8 mouse cellular contexts compared by ENCODE assay signal in genomic region chr2:39225331-39226018, GRCm38 (mm10). TPM values are rescaled to one million over a fixed set of nuclear protein-coding genes. Genes with fewer than 3 reads are reported as not detected.
A peak's percentile ranks its signal among the peaks of the same experiment; 100 is the strongest.
DNase-seq lines count a peak whose midpoint lies in the region; ATAC-seq and TF ChIP-seq lines count a peak whose summit lies in the region.
"Not testable (repeated sequence)": the region's sequence is repeated elsewhere in the genome, so short reads cannot be mapped to it uniquely, and the experiment has no call there.

No protein-coding gene starts in this region.

- not testable (repeated sequence) for TF ChIP-seq POLR2A in kidney, adult 2 months (IDR thresholded peaks at IDR 0.05; ENCODE audit: low read depth, low read length)

- H3K9ac ChIP-seq in embryonic facial prominence, embryonic 12.5 days: peak overlapping the region; percentile 86
- peak overlapping the region; percentile 94 for H3K9ac ChIP-seq in limb, embryonic 13.5 days

- peak overlapping the region; percentile 78 for H3K4me3 ChIP-seq in embryonic facial prominence, embryonic 12.5 days
- peak overlapping the region; percentile 95 for H3K4me3 ChIP-seq in kidney, adult 2 months (ENCODE audit: insufficient read depth, low read depth, low read length)
- peak overlapping the region; percentile 80 for H3K4me3 ChIP-seq in limb, embryonic 13.5 days

- peak overlapping the region; percentile 94 for H3K27ac ChIP-seq in embryonic facial prominence, embryonic 12.5 days
- H3K27ac ChIP-seq in kidney, adult 2 months (ENCODE audit: insufficient read depth, low read depth, low read length): peak overlapping the region; percentile 92
- peak overlapping the region; percentile 90 for H3K27ac ChIP-seq in limb, embryonic 13.5 days

- H3K27me3 ChIP-seq in embryonic facial prominence, embryonic 12.5 days; kidney, adult 2 months (replicated peaks; ENCODE audit: control insufficient read depth, insufficient read depth, low read length); limb, embryonic 13.5 days: not testable (repeated sequence)

- TF ChIP-seq CTCF in kidney, adult 2 months (conservative IDR thresholded peaks at IDR 0.05; ENCODE audit: insufficient read depth, insufficient read length, low read depth, low read length): not testable (repeated sequence)

- H3K4me2 ChIP-seq in embryonic facial prominence, embryonic 12.5 days (replicated peaks): peak overlapping the region; percentile 73
- H3K4me2 ChIP-seq in limb, embryonic 13.5 days (replicated peaks): peak overlapping the region; percentile 68

- ATAC-seq in embryonic facial prominence, embryonic 12.5 days (ENCODE audit: insufficient number of reproducible peaks, insufficient read depth, low FRiP score, low TSS enrichment): peak; percentile 24
- ATAC-seq in limb, embryonic 13.5 days (ENCODE audit: low FRiP score, low read depth): not testable (repeated sequence)
- ATAC-seq in megakaryocyte-erythroid progenitor cell, adult 5-6 weeks (replicated peaks; ENCODE audit: low FRiP score, low TSS enrichment, poor library complexity, severe bottlenecking): peak; percentile 69

- H3K36me3 ChIP-seq in embryonic facial prominence, embryonic 12.5 days; kidney, adult 2 months (ENCODE audit: control insufficient read depth, insufficient read depth, low read length); limb, embryonic 13.5 days: not testable (repeated sequence)

- not testable (repeated sequence) for H3K9me3 ChIP-seq in embryonic facial prominence, embryonic 12.5 days; limb, embryonic 13.5 days

- DNase-seq in ZHBTc4 (ENCODE audit: low read depth, low spot score): peak; percentile 56
- peak; percentile 31 for DNase-seq in heart, adult 8-10 months (ENCODE audit: low spot score)
- DNase-seq in kidney, adult 2 months: peak; percentile 40
- DNase-seq in retina, embryonic 14.5 days (ENCODE audit: low spot score): peak; percentile 16
- peak; percentile 36 for DNase-seq in urinary bladder, postnatal 25 days (ENCODE audit: low spot score)

- H3K4me1 ChIP-seq in embryonic facial prominence, embryonic 12.5 days; kidney, adult 2 months (ENCODE audit: control insufficient read depth, insufficient read depth, low read length): not testable (repeated sequence)
- H3K4me1 ChIP-seq in limb, embryonic 13.5 days: peaks cover 15% of the 10 kb centered on the region

- 5% methylated on average over 33 of the region's 36 CpGs for WGBS in embryonic facial prominence, embryonic 12.5 days
- 2% methylated on average over 35 of the region's 36 CpGs for WGBS in kidney, adult 2 months
- WGBS in limb, embryonic 13.5 days: 4% methylated on average over 27 of the region's 36 CpGs

RNA-seq across cellular contexts. Expression of gene Ppp6c, which starts 0.8 kb away (rescaled TPM):
- 64.6 and 67.1 TPM in 2 replicates for polyA plus RNA-seq in embryonic facial prominence, embryonic 12.5 days (2016; fragmentation: Nextera tagmentation; extraction: Ambion mirVana)
- total RNA-seq in heart, adult 8-10 months (2022): 10 to 100 TPM; 51.1 to 59.4 (median 53.5) TPM
- 24.9 and 32.6 TPM in 2 replicates for polyA plus RNA-seq in kidney, adult 2 months (2012; rRNA removed)
- 74.8 and 75.1 TPM in 2 replicates for polyA plus RNA-seq in limb, embryonic 13.5 days (2015; fragmentation: Nextera tagmentation; extraction: Ambion mirVana)
- 53.6 and 71.1 TPM in 2 replicates for total RNA-seq in megakaryocyte-erythroid progenitor cell, adult 5-6 weeks (2014; fragmentation: Nextera tagmentation)
- total RNA-seq in megakaryocyte-erythroid progenitor cell, adult 5-6 weeks (2017): 80.9 TPM in 2 replicates

RNA-seq across cellular contexts. Expression of gene Scai, which starts 34.9 kb away (rescaled TPM):
- 19.0 and 19.9 TPM in 2 replicates for polyA plus RNA-seq in embryonic facial prominence, embryonic 12.5 days (2016; fragmentation: Nextera tagmentation; extraction: Ambion mirVana)
- total RNA-seq in heart, adult 8-10 months (2022): 1 to 10 TPM; 4.2 to 5.2 (median 4.3) TPM
- polyA plus RNA-seq in kidney, adult 2 months (2012; rRNA removed): 1.7 TPM in 2 replicates
- 16.4 and 16.9 TPM in 2 replicates for polyA plus RNA-seq in limb, embryonic 13.5 days (2015; fragmentation: Nextera tagmentation; extraction: Ambion mirVana)
- total RNA-seq in megakaryocyte-erythroid progenitor cell, adult 5-6 weeks (2014; fragmentation: Nextera tagmentation): 6.6 and 24.4 TPM in 2 replicates
- 6.0 and 12.0 TPM in 2 replicates for total RNA-seq in megakaryocyte-erythroid progenitor cell, adult 5-6 weeks (2017)
